In genomic region chr9:60794841-60795351, GRCm38 (mm10) we compare ENCODE assay signal across 8 mouse cellular contexts. TPM values are rescaled to one million over a fixed set of nuclear protein-coding genes. Genes with fewer than 3 reads are reported as not detected.
A peak's percentile ranks its signal among the peaks of the same experiment; 100 is the strongest.
DNase-seq lines count a peak whose midpoint lies in the region; ATAC-seq and TF ChIP-seq lines count a peak whose summit lies in the region.

No protein-coding gene starts in this region.

- TF ChIP-seq CTCF in layer of hippocampus, adult 2 months (conservative IDR thresholded peaks at IDR 0.05) = no peak
- TF ChIP-seq CTCF in intestine, postnatal 0 days (IDR thresholded peaks at IDR 0.05; ENCODE audit: low read depth) = no peak
- no peak for TF ChIP-seq CTCF in lung, adult 2 months (IDR thresholded peaks at IDR 0.05; ENCODE audit: insufficient read depth, low read length)

- WGBS in intestine, postnatal 0 days = under 1% methylated on average over 30 of the region's 30 CpGs
- WGBS in lung, adult 2 months = under 1% methylated on average over 30 of the region's 30 CpGs
- WGBS in neural tube, embryonic 15.5 days = 2% methylated on average over 30 of the region's 30 CpGs

- H3K27ac ChIP-seq in layer of hippocampus, adult 2 months = peak overlapping the region; percentile 68; the same call in 1 of the 2 replicates
- peak overlapping the region; percentile 81 for H3K27ac ChIP-seq in intestine, postnatal 0 days (ENCODE audit: low read depth, low read length)
- H3K27ac ChIP-seq in neural tube, embryonic 15.5 days (replicated peaks) = peak overlapping the region; percentile 58; the same call in 1 of the 2 replicates

- no peaks in the 10 kb centered on the region for H3K36me3 ChIP-seq in intestine, postnatal 0 days (ENCODE audit: control insufficient read depth, insufficient read depth)
- no peaks in the 10 kb centered on the region for H3K36me3 ChIP-seq in neural tube, embryonic 15.5 days

- peak overlapping the region; percentile 78 for H3K9ac ChIP-seq in intestine, postnatal 0 days (ENCODE audit: low read depth, low read length)
- peak overlapping the region; percentile 68 for H3K9ac ChIP-seq in neural tube, embryonic 15.5 days (replicated peaks)

- H3K9me3 ChIP-seq in intestine, postnatal 0 days (ENCODE audit: control insufficient read depth) = no peaks in the 10 kb centered on the region
- H3K9me3 ChIP-seq in neural tube, embryonic 15.5 days (replicated peaks) = no peaks in the 10 kb centered on the region

- 0 out of 2 replicates have a peak, but pooled peaks have one; percentile 13 for TF ChIP-seq POLR2A in lung, adult 2 months (IDR thresholded peaks at IDR 0.05; ENCODE audit: borderline replicate concordance, extremely low read depth, low read depth, low read length)

- peak; percentile 75 for ATAC-seq in intestine, postnatal 0 days
- ATAC-seq in neural tube, embryonic 15.5 days (ENCODE audit: low FRiP score) = peak; percentile 45; the same call in 1 of the 2 replicates

- no peaks in the 10 kb centered on the region for H3K4me1 ChIP-seq in intestine, postnatal 0 days (replicated peaks; ENCODE audit: control insufficient read depth, insufficient read depth, low read length)
- peaks cover 3% of the 10 kb centered on the region; the same call in 1 of the 2 replicates for H3K4me1 ChIP-seq in lung, adult 2 months (ENCODE audit: control insufficient read depth, insufficient read depth, low read length)
- H3K4me1 ChIP-seq in neural tube, embryonic 15.5 days = peaks cover 19% of the 10 kb centered on the region

- H3K4me2 ChIP-seq in intestine, postnatal 0 days (replicated peaks; ENCODE audit: low read depth) = peak overlapping the region; percentile 93
- H3K4me2 ChIP-seq in neural tube, embryonic 15.5 days = peak overlapping the region; percentile 91

- peak overlapping the region; percentile 80 for H3K4me3 ChIP-seq in layer of hippocampus, adult 2 months
- H3K4me3 ChIP-seq in intestine, postnatal 0 days (ENCODE audit: low read depth, low read length) = peak overlapping the region; percentile 92
- peak overlapping the region; percentile 86 for H3K4me3 ChIP-seq in lung, adult 2 months (replicated peaks; ENCODE audit: extremely low read depth, low read depth, low read length)
- peak overlapping the region; percentile 77 for H3K4me3 ChIP-seq in neural tube, embryonic 15.5 days (replicated peaks)

- no peak for DNase-seq in layer of hippocampus, adult 2 months (ENCODE audit: low spot score in 2 of 2)
- DNase-seq in layer of hippocampus, postnatal 36 days = no peak
- peak; percentile 4 to 13 for DNase-seq in cerebellum, postnatal 36 days
- peak; percentile 97 for DNase-seq in heart, adult 11 months
- DNase-seq in lung, adult 2 months = peak; percentile 63
- peak; percentile 50 for DNase-seq in urinary bladder, adult 2 months (ENCODE audit: low spot score)

- H3K27me3 ChIP-seq in intestine, postnatal 0 days (replicated peaks; ENCODE audit: control insufficient read depth, insufficient read depth, low read length) = no peaks in the 10 kb centered on the region
- H3K27me3 ChIP-seq in neural tube, embryonic 15.5 days (replicated peaks) = peaks cover 10% of the 10 kb centered on the region; the same call in 1 of the 2 replicates

RNA-seq across cellular contexts. Expression of gene Uaca, which starts 0.6 kb away (rescaled TPM):
- 1 to 10 TPM; 6.8 to 6.9 TPM for total RNA-seq in layer of hippocampus, adult 2 months (2021)
- total RNA-seq in layer of hippocampus, postnatal 36 days (2021) = 1 to 10 TPM; 5.6 to 7.0 TPM
- 34.6 and 39.3 TPM in 2 replicates for polyA plus RNA-seq in intestine, postnatal 0 days (2015; fragmentation: Nextera tagmentation; extraction: Ambion mirVana)
- polyA plus RNA-seq in lung, adult 2 months (2012; rRNA removed) = 7.0 and 13.8 TPM in 2 replicates
- 16.9 and 24.6 TPM in 2 replicates for polyA plus RNA-seq in neural tube, embryonic 15.5 days (2015; fragmentation: Nextera tagmentation; extraction: Ambion mirVana)
- polyA plus RNA-seq in urinary bladder, adult 2 months (2012; rRNA removed) = 18.1 and 25.9 TPM in 2 replicates

Comparison
In these comparisons a context has a peak if more than half of its experiments do, and no peak if none do; other contexts are left out.
1. DNase-seq: peak in cerebellum, postnatal 36 days (2 of 2), heart, adult 11 months (single experiment), lung, adult 2 months (single experiment) and urinary bladder, adult 2 months (single experiment); none in layer of hippocampus, adult 2 months (0 of 2) and layer of hippocampus, postnatal 36 days (0 of 2).
2. Peak in every context shown above with its lines, with median percentiles within 50 percentile points of each other: H3K27ac ChIP-seq and H3K4me3 ChIP-seq.